Mouse (Mus musculus) spleen, postnatal 4 days (tissue): Measurements from ENCODE around the gene Gas2l3.

Experiments
- DNase-seq, 2 experiments: peaks; one replicate each; pipeline ENCODE4 v3.0.0; 2022; ENCODE audit warnings: low spot score in 2 of 2

Gene Gas2l3

GRCm38 (mm10) chr10:89443623-89444151 is at the start of gene Gas2l3:
Gene Gas2l3 (minus strand): TSS chr10:89443967.
- peak; percentile 87 to 93 for DNase-seq

DNA sequence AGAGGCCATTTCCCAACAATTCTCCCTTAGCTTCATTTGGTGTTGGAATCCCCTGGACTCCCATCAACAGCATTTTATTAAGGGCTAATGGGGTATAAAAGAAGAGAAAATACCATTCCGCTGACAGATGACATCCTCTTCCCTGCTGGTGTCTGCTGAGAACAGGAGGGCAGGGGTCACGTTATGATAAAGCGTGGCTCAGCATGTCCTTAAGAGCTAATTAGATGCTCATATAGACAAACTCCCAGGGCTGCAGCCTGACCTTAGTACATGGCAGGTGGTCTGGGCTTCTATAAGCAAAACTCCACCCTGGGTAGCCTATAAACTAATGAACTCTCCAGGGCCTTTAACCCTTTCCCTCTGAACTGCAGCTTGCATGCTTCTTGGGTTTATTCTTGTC is 47.6 kb upstream of the Gas2l3 start:
- DNase-seq: no peak

DNA sequence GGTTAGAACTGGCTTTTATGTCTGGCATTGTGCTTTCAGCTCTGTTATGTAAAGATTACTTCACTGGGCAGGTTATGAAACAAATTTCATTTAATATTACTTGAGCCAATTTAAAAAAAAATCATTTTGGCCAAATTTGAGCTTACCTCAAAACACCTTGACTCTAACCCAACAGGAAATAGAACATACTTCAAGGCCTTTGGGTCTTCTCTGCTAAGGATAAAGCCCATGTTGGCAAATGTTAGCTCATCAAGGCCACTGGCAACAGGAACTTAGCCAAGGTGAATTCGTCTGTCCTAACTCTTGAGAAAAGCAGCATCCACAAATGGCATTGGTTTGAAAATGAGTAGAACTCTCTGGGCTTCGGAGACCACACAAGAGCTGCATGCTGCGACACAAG is 46.5 kb upstream of the Gas2l3 start:
- no peak for DNase-seq

- DNase-seq: no peak
Measured at GRCm38 (mm10) chr10:89489459-89489858, 45.7 kb upstream of the Gas2l3 start.

GRCm38 (mm10) chr10:89486995-89487742 is 43.4 kb upstream of the Gas2l3 start:
- DNase-seq: no peak

DNA sequence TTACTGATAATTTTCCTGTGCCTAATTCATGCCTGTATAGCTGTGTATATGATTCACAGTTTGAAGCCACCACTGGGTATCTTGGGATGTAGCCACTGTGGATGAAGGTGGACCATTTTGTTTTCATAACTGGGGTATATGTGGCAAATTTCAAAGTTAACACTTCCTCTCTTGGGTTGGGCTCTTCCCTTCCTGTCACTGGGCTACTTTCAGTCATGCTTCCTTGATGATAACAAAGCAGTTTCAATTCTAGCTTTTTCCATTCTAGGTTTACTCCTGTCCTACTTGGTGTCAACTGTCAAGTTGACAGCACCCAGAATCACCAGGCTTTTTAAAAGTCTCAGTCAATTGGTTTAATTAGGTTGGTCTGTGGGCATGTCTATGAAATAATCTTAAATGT is 41.1 kb upstream of the Gas2l3 start:
- DNase-seq: no peak

DNA sequence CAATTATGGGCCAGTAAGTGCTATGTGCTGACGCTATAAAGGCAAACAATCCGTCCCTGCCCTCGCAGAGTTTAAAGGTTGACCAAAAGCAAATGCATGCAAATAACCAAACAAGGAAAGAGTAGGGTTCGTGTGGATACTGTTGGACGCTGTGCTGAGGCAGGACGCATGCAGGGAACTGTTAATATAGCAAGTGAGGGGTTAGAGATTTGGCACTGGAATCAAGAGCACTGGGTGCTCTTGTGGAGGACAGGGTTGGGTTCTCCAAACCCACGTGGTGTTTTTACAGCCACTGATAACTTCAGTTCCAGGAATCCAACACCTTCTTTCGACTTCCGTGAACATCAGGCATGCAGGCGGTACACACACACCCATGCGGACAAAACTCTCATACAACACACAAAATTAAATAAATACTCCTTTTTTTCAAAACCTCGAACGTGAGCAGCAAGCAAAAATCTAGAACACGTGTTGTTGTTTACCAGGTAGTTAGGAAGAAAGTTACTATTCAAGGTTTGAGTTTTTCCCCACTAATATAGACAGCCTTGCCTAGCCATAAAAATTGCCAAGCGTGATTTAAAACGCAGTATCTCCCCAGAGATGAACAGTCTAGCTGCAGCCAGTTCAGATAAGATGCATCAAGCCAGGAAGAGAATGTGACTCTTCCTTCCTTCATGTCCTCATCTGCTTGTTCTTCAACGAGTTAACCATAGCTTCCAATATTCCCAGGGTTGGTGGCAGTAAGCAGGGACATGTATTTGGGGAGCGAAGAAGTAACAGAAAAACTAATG is 40.2 kb upstream of the Gas2l3 start:
- no peak for DNase-seq

- DNase-seq: no peak
Measured at GRCm38 (mm10) chr10:89483113-89483512, 39.3 kb upstream of the Gas2l3 start.

GRCm38 (mm10) chr10:89482142-89482681 is 38.4 kb upstream of the Gas2l3 start:
- DNase-seq: no peak

- DNase-seq: no peak
Measured at GRCm38 (mm10) chr10:89481638-89482037, 37.9 kb upstream of the Gas2l3 start.

- DNase-seq: no peak
Measured at GRCm38 (mm10) chr10:89478766-89479165, 35.0 kb upstream of the Gas2l3 start.

DNA sequence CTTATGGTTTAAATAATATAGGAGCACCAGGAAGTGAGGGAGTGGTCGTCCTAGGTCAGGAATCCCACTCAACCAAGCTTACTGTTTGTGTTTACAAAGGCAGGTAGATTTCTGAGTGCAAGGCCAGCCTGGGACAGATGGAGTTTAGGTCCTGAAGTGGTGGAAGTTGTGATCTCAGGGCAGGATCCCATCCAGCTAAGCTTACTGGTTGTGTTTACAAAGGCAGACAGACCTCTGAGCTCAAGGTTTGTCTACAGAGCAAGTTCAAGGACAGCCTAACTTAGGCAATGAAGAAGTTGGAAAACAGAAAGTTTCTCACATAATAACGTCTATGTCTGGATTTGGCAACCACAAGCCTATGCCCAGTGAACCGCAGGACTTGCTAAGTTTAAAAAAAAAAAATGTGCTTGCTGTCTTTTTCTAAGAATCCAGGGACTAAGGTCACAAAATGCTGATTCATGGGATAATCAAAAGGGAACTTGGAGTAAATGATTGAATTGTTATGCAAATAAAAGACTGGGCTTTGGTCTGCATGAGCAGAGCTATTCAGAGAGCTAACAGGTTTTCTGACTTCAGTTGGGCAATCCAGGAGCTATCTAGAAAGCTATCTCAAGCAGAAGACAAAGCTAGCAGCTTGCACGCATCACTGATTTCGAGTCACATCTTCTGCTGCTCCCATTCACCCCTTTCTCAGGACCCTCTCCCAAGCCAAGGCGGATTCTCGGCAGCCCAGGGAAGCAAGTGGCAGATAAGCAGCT is 27.0 kb upstream of the Gas2l3 start:
- DNase-seq: no peak

- no peak for DNase-seq
Measured at GRCm38 (mm10) chr10:89464760-89465405, 21.1 kb upstream of the Gas2l3 start.

- no peak for DNase-seq
Measured at GRCm38 (mm10) chr10:89462890-89463289, 19.1 kb upstream of the Gas2l3 start.

DNA sequence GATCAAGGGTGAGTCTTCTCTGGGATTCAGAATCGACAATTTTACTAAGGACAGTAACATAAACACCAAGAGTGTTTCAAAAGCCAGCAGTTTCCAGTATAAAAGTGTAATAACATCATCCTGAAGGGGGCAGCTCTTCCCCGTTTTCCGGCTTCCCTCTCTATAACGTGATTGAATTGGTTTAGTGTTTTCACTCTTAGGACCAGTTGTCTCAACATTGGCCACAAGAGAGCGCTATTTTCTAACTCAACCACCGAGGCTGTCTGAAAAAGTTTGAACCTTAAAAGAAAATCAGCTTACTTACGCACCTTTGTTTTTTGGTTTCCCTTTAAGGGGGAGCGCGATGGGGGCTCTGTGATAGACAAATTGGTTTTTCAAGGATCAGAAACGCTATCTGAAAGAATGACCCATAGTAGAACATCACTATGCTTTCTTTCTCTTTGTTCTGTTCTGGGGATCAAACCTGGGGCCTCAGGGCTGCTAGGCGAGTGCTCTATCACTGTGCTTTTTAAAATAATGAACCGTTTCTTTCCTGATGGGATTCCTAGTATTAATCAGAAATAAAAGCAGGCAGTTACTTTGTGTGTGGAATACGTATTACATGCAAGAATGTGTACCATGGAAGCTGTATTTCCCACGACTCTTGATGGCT is 18.2 kb upstream of the Gas2l3 start:
- peak; percentile 70 to 79 for DNase-seq

DNA sequence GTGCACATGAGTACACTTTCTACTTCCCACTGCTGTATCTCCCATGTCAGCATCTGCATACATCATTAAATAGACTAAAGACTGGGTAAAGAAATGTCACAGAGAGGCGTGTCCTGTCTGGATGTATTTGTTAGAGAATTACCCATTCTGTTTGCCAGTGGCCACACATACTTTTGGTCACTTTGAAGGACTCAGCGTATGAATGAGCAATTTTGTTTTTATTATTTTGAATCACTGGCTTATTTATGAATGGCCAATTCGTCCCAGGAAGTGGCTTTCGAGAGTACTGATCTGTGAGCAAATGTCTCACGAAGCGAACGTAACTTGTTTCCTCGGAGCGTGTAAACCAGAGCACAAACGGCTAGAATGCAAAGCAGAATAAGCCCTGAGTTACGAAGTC is 17.2 kb upstream of the Gas2l3 start:
- DNase-seq: no peak

- DNase-seq: no peak
Measured at GRCm38 (mm10) chr10:89458770-89459169, 15.0 kb upstream of the Gas2l3 start.

DNA sequence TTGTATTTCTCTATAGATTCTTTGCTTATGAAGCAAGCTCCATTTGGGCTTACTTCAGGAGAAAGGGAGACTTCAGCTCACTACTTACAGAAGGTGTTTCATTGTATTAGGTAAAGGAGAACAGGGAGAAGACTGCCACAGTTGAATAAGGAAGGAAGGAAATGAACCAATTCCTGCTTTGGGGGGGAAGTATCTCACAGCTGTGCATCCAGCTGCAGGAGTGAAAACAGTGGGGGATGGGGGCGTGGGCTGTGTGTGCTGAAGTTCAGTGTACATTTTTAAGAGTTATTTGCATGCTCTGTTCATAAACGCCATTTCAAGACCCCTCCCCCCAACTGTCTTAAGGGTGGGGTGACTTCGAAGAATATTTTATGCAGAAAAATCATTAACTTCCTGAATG is 10.0 kb upstream of the Gas2l3 start:
- no peak for DNase-seq

- DNase-seq: no peak
Measured at GRCm38 (mm10) chr10:89453068-89453641, 9.4 kb upstream of the Gas2l3 start.

DNA sequence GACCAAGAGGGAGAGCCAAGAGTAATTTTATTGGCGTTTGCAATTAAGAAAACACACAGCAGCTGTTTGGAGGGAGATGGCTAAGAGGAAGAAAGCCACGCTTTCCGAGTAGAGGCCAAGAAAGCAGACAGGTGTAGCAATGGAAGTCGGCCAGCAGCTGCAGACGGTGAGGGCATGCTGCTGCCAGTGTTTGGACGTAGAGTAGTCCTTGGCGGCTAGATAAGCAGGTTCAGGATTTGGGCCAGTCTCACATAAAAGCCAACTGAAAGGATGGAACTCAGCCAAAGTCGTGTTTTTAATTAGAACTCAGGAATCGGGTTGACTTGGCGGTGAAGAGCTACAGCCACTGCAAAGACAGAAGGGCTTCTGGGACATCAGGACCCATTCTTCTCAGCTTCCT is 6.6 kb upstream of the Gas2l3 start:
- no peak for DNase-seq

- no peak for DNase-seq
Measured at GRCm38 (mm10) chr10:89444381-89444780, 614 bp upstream of the Gas2l3 start.
